Mouse (Mus musculus): ENCODE data around the gene Prnp. TPM values are rescaled to one million over a fixed set of nuclear protein-coding genes. Genes with fewer than 3 reads are reported as not detected.

Prnp gene
- polyA plus RNA-seq, 1 experiment from 2014 or later, result 27.7 TPM

DNA sequence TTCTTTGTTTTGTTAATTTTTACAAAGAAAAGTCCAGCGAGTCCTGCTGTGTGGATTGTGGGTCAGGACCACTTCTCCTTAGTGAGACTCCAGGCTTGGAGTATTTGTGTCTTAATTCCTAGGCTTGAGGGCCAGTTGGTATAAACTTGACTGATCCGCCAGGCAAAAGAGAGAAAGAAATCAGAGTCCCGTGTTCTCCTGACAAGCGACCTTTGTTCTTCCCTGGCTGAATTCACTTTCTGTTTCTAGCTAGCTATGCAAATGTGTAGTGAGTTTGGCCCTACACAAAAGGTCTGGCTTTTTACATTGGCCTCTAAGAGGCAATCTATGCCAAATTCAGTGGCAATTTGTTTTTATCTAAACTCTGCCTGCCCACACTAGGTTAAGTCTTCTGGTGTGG, 28.0 kb upstream of the Prnp start:
- no peak overlapping the region for H3K27ac ChIP-seq (ENCODE audit: low read length)
- no peaks in the 10 kb centered on the region for H3K27me3 ChIP-seq (ENCODE audit: control insufficient read depth, insufficient read depth, low read depth, low read length)
- no peaks in the 10 kb centered on the region for H3K9me3 ChIP-seq (replicated peaks; ENCODE audit: control insufficient read depth, low read length)
- no peak overlapping the region for H3K4me2 ChIP-seq (ENCODE audit: low read depth, low read length)
- WGBS (ENCODE audit: insufficient replicate concordance), result 49% methylated on average over 4 of the region's 4 CpGs
- H3K4me3 ChIP-seq (ENCODE audit: low read depth, low read length), result no peak overlapping the region
- no peaks in the 10 kb centered on the region; the same call in 1 of the 2 replicates for H3K4me1 ChIP-seq (ENCODE audit: control insufficient read depth, low read depth, low read length)
- no peak overlapping the region for H3K9ac ChIP-seq (ENCODE audit: low read depth, low read length)
- H3K36me3 ChIP-seq (ENCODE audit: control insufficient read depth, insufficient read depth), result no peaks in the 10 kb centered on the region
- ATAC-seq (ENCODE audit: low read depth), result no peak

- no peak overlapping the region for H3K9ac ChIP-seq (ENCODE audit: low read depth, low read length)
- no peaks in the 10 kb centered on the region for H3K36me3 ChIP-seq (ENCODE audit: control insufficient read depth, insufficient read depth)
- H3K4me1 ChIP-seq (ENCODE audit: control insufficient read depth, low read depth, low read length), result no peaks in the 10 kb centered on the region; the same call in 1 of the 2 replicates
- H3K9me3 ChIP-seq (replicated peaks; ENCODE audit: control insufficient read depth, low read length), result no peaks in the 10 kb centered on the region
- no peaks in the 10 kb centered on the region for H3K27me3 ChIP-seq (ENCODE audit: control insufficient read depth, insufficient read depth, low read depth, low read length)
- ATAC-seq (ENCODE audit: low read depth), result no peak
- H3K4me3 ChIP-seq (ENCODE audit: low read depth, low read length), result no peak overlapping the region
- H3K4me2 ChIP-seq (ENCODE audit: low read depth, low read length), result no peak overlapping the region
- WGBS (ENCODE audit: insufficient replicate concordance), result 19% methylated on average over 2 of the region's 2 CpGs
- H3K27ac ChIP-seq (ENCODE audit: low read length), result no peak overlapping the region
Observed at GRCm38 (mm10) chr2:131883136-131883535, 26.6 kb upstream of the Prnp start.

GRCm38 (mm10) chr2:131886503-131887160, 23.1 kb upstream of the Prnp start:
- no peak for ATAC-seq (ENCODE audit: low read depth)
- Histone ChIP-seq H3K4me3 (ENCODE audit: low read depth, low read length) (no peak overlapping the region), H3K9me3 (replicated peaks; ENCODE audit: control insufficient read depth, low read length) (no peaks in the 10 kb centered on the region), H3K4me2 (ENCODE audit: low read depth, low read length) (no peak overlapping the region), H3K27me3 (ENCODE audit: control insufficient read depth, insufficient read depth, low read depth, low read length) (no peaks in the 10 kb centered on the region), H3K9ac (ENCODE audit: low read depth, low read length) (no peak overlapping the region), H3K4me1 (ENCODE audit: control insufficient read depth, low read depth, low read length) (no peaks in the 10 kb centered on the region; the same call in 1 of the 2 replicates), H3K36me3 (ENCODE audit: control insufficient read depth, insufficient read depth) (no peaks in the 10 kb centered on the region), H3K27ac (ENCODE audit: low read length) (no peak overlapping the region)
- WGBS (ENCODE audit: insufficient replicate concordance), result 49% methylated on average over 6 of the region's 6 CpGs

DNA sequence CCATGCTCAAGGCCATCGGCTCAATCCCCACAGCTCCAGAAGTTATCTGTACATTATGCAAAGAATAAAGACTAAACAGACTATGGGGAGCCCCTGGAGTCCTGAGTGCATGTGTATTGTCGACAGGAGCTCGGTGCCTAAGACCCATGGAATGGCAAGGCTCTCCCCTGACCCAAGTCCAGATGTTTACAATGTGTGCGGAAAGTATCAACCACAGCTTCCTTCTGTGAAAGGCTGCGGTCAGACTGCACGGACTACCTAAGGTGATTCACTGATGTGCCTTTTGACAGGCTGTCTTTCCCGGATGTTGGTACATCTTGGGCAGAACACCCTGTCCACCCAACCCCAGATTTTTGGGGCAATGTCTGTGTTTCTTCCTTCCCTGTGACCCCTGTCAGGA, 21.5 kb upstream of the Prnp start:
- ATAC-seq (ENCODE audit: low read depth), result no peak

DNA sequence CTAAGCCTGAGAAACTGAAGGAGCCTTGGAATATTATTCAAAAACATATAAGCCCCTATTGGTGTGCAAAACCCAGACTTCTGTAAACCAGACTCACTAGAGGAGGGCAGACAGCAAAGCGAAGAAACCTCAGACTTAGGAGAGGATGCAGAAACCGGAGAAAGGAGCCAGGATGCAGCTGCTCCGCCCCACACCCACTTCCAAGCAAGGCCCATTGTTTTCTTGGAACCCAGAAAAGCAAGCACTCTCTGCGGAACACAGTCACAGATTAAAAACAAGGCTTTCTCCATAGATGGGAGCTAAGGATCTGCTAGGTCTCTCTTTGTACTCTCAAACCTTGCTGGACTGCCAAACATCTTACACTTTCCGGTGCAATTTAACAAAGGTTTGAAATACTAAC, 17.2 kb upstream of the Prnp start:
- 50% methylated on average over 5 of the region's 5 CpGs for WGBS (ENCODE audit: insufficient replicate concordance)
- no peaks in the 10 kb centered on the region for H3K4me1 ChIP-seq (ENCODE audit: control insufficient read depth, low read depth, low read length)
- H3K9me3 ChIP-seq (replicated peaks; ENCODE audit: control insufficient read depth, low read length), result no peaks in the 10 kb centered on the region
- H3K27ac ChIP-seq (ENCODE audit: low read length), result no peak overlapping the region
- no peak overlapping the region for H3K9ac ChIP-seq (ENCODE audit: low read depth, low read length)
- no peaks in the 10 kb centered on the region for H3K36me3 ChIP-seq (ENCODE audit: control insufficient read depth, insufficient read depth)
- no peaks in the 10 kb centered on the region for H3K27me3 ChIP-seq (ENCODE audit: control insufficient read depth, insufficient read depth, low read depth, low read length)
- no peak overlapping the region for H3K4me2 ChIP-seq (ENCODE audit: low read depth, low read length)
- no peak overlapping the region for H3K4me3 ChIP-seq (ENCODE audit: low read depth, low read length)
- no peak for ATAC-seq (ENCODE audit: low read depth)

More for the DNA sequence above, 21.5 kb upstream of the Prnp start:
- H3K4me3 ChIP-seq (ENCODE audit: low read depth, low read length), result no peak overlapping the region
- no peak overlapping the region for H3K9ac ChIP-seq (ENCODE audit: low read depth, low read length)
- H3K9me3 ChIP-seq (replicated peaks; ENCODE audit: control insufficient read depth, low read length), result no peaks in the 10 kb centered on the region
- no peak overlapping the region for H3K4me2 ChIP-seq (ENCODE audit: low read depth, low read length)
- 12% methylated on average over 7 of the region's 7 CpGs for WGBS (ENCODE audit: insufficient replicate concordance)
- no peaks in the 10 kb centered on the region for H3K36me3 ChIP-seq (ENCODE audit: control insufficient read depth, insufficient read depth)
- H3K27me3 ChIP-seq (ENCODE audit: control insufficient read depth, insufficient read depth, low read depth, low read length), result no peaks in the 10 kb centered on the region
- no peak overlapping the region for H3K27ac ChIP-seq (ENCODE audit: low read length)
- no peaks in the 10 kb centered on the region for H3K4me1 ChIP-seq (ENCODE audit: control insufficient read depth, low read depth, low read length)

GRCm38 (mm10) chr2:131895106-131895505, 14.6 kb upstream of the Prnp start:
- no peak overlapping the region for H3K4me3 ChIP-seq (ENCODE audit: low read depth, low read length)
- WGBS (ENCODE audit: insufficient replicate concordance), result 63% methylated on average over 2 of the region's 2 CpGs
- H3K36me3 ChIP-seq (ENCODE audit: control insufficient read depth, insufficient read depth), result no peaks in the 10 kb centered on the region
- H3K4me1 ChIP-seq (ENCODE audit: control insufficient read depth, low read depth, low read length), result no peaks in the 10 kb centered on the region
- no peak overlapping the region for H3K4me2 ChIP-seq (ENCODE audit: low read depth, low read length)
- ATAC-seq (ENCODE audit: low read depth), result no peak
- H3K9me3 ChIP-seq (replicated peaks; ENCODE audit: control insufficient read depth, low read length), result no peaks in the 10 kb centered on the region
- H3K9ac ChIP-seq (ENCODE audit: low read depth, low read length), result no peak overlapping the region
- H3K27ac ChIP-seq (ENCODE audit: low read length), result no peak overlapping the region
- H3K27me3 ChIP-seq (ENCODE audit: control insufficient read depth, insufficient read depth, low read depth, low read length), result no peaks in the 10 kb centered on the region

DNA sequence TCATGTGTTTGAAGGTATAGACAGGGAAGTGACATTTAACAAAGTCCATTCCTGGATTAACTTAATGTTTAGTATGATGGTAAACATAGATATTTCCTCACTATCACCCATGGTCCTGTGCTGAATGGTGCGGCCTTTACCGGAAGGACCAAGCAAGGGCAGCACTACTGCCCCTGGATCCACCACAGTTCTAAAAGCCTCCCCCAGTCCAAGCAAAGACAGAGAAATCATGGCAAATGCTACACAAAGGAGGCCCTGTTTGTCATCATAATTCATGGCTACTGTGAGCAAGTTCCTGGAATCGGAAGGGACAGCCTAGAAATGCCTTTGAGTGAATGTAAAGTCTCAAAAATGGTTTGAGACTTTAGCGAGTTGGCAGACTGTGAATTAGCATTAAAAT, 13.7 kb upstream of the Prnp start:
- no peak overlapping the region for H3K9ac ChIP-seq (ENCODE audit: low read depth, low read length)

GRCm38 (mm10) chr2:131897336-131898109, 12.2 kb upstream of the Prnp start:
- H3K4me2 ChIP-seq (ENCODE audit: low read depth, low read length), result no peak overlapping the region
- ATAC-seq (ENCODE audit: low read depth), result no peak
- H3K27ac ChIP-seq (ENCODE audit: low read length), result no peak overlapping the region
- 80% methylated on average over 12 of the region's 12 CpGs for WGBS (ENCODE audit: insufficient replicate concordance)
- no peaks in the 10 kb centered on the region for H3K27me3 ChIP-seq (ENCODE audit: control insufficient read depth, insufficient read depth, low read depth, low read length)
- no peak overlapping the region for H3K4me3 ChIP-seq (ENCODE audit: low read depth, low read length)
- no peaks in the 10 kb centered on the region for H3K4me1 ChIP-seq (ENCODE audit: control insufficient read depth, low read depth, low read length)
- H3K36me3 ChIP-seq (ENCODE audit: control insufficient read depth, insufficient read depth), result no peaks in the 10 kb centered on the region
- H3K9me3 ChIP-seq (replicated peaks; ENCODE audit: control insufficient read depth, low read length), result no peaks in the 10 kb centered on the region
- no peak overlapping the region for H3K9ac ChIP-seq (ENCODE audit: low read depth, low read length)

More for the DNA sequence above, 13.7 kb upstream of the Prnp start:
- Histone ChIP-seq H3K27ac (ENCODE audit: low read length) (no peak overlapping the region), H3K4me2 (ENCODE audit: low read depth, low read length) (no peak overlapping the region), H3K9me3 (replicated peaks; ENCODE audit: control insufficient read depth, low read length) (no peaks in the 10 kb centered on the region), H3K4me3 (ENCODE audit: low read depth, low read length) (no peak overlapping the region), H3K36me3 (ENCODE audit: control insufficient read depth, insufficient read depth) (no peaks in the 10 kb centered on the region), H3K27me3 (ENCODE audit: control insufficient read depth, insufficient read depth, low read depth, low read length) (no peaks in the 10 kb centered on the region), H3K4me1 (ENCODE audit: control insufficient read depth, low read depth, low read length) (no peaks in the 10 kb centered on the region)
- ATAC-seq (ENCODE audit: low read depth), result no peak
- WGBS (ENCODE audit: insufficient replicate concordance), result 83% methylated on average over 4 of the region's 4 CpGs

DNA sequence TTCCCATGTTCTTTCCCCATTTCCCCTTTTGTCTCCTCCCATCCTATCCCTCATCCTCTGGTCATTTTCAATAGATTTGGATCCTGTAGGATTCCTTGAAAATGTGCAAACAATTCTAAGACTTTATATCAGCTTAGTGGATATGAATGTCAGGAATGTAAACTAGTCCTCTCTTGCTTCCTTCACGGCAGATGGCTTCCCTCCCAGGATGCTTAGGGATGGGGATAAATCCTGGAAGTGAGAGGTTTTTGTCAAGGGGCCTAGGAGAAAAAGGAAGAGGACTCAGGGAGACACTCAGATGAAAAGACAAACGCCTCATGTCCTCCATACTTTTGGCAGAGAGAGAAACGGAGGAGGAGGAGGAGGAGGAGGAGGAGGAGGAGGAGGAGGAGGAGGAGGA, 7.3 kb upstream of the Prnp start:
- peaks cover 29% of the 10 kb centered on the region for H3K4me1 ChIP-seq (ENCODE audit: control insufficient read depth, low read depth, low read length)
- no peak overlapping the region for H3K9ac ChIP-seq (ENCODE audit: low read depth, low read length)
- no peak overlapping the region for H3K27ac ChIP-seq (ENCODE audit: low read length)
- no peaks in the 10 kb centered on the region for H3K9me3 ChIP-seq (replicated peaks; ENCODE audit: control insufficient read depth, low read length)
- no peak overlapping the region for H3K4me2 ChIP-seq (ENCODE audit: low read depth, low read length)
- no peaks in the 10 kb centered on the region for H3K36me3 ChIP-seq (ENCODE audit: control insufficient read depth, insufficient read depth)
- H3K27me3 ChIP-seq (ENCODE audit: control insufficient read depth, insufficient read depth, low read depth, low read length), result no peaks in the 10 kb centered on the region
- 69% methylated on average over 3 of the region's 3 CpGs for WGBS (ENCODE audit: insufficient replicate concordance)
- H3K4me3 ChIP-seq (ENCODE audit: low read depth, low read length), result no peak overlapping the region
- ATAC-seq (ENCODE audit: low read depth), result no peak
